Mouse (Mus musculus): ENCODE measurements around the gene Vps13a. TPM values are rescaled to one million over a fixed set of nuclear protein-coding genes. Genes with fewer than 3 reads are reported as not detected.

The Vps13a gene
- polyA plus RNA-seq (2014; fragmentation: Illumina TruSeq; extraction: RNeasy Lipid Tissue Mini Kit (QIAGEN cat#74804); ENCODE audit: low read depth, low replicate concordance), result 52.1 TPM

GRCm38 (mm10) chr19:16780790-16781384 lies at the start of gene Vps13a:
Gene Vps13a (minus strand): TSS chr19:16780933.

Other genes with a start within 250 kb of the Vps13a start
- not detected for gene Foxb2, start 92.9 kb upstream of the Vps13a start, polyA plus RNA-seq (2014; fragmentation: Illumina TruSeq; extraction: RNeasy Lipid Tissue Mini Kit (QIAGEN cat#74804); ENCODE audit: low read depth, low replicate concordance)
- 1.3 TPM for gene Prune2, start 175.2 kb upstream of the Vps13a start, polyA plus RNA-seq (2014; fragmentation: Illumina TruSeq; extraction: RNeasy Lipid Tissue Mini Kit (QIAGEN cat#74804); ENCODE audit: low read depth, low replicate concordance)

Data from kidney, adult 10 weeks (tissue).